Mouse (Mus musculus) adrenal gland, postnatal 25 days (tissue): ENCODE data around the gene Rheb. TPM values are rescaled to one million over a fixed set of nuclear protein-coding genes. Genes with fewer than 3 reads are reported as not detected.
"Not testable (repeated sequence)": the region's sequence is repeated elsewhere in the genome, so short reads cannot be mapped to it uniquely, and the experiment has no call there.

Experiments
- DNase-seq: peaks from one replicate; pipeline ENCODE4 v3.0.0; 2021; ENCODE audit warnings: mixed read lengths
- total RNA-seq: library from RNA; stranded (reverse); gene quantifications from 2 replicates; pipeline ENCODE4 v1.2.3, GENCODE M21; 2021

The Rheb gene
- total RNA-seq, 1 experiment from 2014 or later, result 83.9 TPM

DNA sequence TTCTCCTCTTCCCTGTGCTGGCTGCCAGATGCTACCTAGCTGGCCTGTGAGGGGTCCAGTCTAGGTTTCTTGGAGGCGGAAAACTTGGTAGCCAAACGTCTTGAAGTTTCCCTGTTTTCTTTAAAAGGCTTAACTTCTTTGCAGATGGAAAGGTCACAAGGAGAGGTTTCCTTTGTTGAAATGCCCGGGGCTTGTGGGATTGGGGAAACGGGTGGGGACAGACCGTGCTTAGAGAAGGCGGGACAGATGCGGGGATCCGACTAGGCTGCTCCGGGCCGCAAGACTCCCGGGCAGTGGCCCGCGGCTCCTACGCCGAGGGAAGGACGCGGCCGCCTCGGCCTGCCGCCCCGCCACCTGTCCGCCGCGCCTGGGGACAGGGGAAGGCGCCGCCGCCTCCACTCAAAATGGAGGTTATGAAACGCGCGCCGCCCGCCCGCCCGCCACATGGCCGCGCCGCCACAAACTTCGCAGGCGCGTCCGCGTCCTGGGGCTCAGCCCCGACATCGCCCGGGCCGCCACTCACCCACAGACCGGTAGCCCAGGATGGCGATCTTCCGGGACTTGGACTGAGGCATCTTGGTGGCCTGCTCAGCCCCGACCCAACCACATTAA is 656 bp downstream of the Rheb start:
- peak; percentile 39 for DNase-seq

DNA sequence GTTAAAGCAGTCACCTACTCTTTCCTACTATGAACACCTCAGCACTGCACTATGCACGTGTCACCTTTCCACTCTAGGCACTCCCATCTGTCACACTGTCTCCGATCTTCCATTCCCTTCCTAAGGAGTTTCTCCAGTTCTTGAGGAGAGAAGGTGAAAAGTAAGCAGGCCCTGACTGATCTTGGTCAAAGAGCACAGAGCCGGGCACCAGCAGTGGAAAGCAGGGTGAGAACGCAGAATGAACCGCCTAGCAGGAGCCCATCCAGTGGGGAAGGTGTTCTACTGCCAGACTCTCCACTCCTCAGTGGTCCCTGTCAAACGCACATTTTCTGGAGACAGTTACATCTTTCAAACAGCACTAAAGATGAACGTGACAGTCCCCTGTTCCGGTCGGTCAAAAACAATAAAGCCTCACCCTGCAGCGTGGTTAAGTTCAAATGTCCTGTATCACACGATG is 1.4 kb downstream of the Rheb start:
- DNase-seq, result no peak

DNA sequence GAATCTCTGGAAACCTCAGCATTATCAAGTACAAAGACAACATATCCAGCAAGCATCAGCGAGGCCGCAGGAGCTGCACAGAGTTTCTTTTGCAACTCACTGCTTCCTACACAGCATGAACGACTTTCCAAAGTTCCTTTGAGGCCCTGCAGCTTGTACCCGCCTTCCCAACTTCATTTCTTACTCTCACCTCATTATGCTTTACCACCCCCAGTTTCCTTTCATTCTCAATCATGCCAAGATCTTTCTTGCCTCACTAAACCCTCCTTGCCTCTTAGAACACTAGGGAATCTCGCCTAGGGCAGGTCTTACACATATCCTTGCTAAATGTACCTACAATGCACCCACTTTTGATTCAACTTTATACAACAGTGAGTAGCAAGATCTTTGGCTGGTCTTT is 7.9 kb downstream of the Rheb start:
- no peak for DNase-seq

DNA sequence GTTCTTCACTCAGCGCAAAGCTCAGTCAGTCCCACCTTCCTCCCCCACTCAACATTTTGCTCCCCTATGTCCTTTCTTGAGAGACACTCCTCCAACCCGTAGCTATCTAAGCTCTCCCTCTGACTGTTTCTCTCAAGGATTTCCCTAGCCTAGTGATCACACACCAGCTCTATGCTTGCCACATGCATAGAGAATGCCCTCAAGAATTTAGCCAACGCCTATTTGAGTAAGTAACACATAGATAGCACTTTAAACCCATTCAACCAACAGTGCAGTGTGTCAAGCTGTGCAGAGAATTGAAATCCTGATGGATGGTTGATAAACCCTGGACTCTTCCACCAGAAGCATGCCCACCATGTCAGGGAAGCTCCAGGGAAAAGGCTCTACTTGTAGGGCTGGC is 10.5 kb downstream of the Rheb start:
- DNase-seq, result no peak

GRCm38 (mm10) chr5:24828446-24828845 is 14.0 kb downstream of the Rheb start:
- no peak for DNase-seq

DNA sequence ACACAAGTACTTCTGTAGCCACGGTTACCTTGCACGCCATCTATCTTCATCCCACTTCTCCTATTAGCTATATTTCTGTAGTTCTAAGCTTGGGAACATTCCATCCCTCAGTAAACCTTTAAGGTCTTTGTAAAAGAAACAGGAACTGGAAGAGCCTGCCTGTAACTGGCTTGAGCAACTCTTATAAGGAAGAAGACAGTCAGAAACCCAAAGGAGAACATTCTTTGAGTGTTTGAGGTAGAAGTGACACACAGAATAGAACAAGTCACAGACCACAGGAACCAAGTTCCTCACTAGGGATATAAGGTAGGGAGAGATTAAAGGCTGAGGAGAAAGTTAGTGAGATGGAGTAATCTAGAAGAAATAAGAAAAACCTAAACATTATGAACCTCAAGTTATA is 15.3 kb downstream of the Rheb start:
- DNase-seq, result no peak

DNA sequence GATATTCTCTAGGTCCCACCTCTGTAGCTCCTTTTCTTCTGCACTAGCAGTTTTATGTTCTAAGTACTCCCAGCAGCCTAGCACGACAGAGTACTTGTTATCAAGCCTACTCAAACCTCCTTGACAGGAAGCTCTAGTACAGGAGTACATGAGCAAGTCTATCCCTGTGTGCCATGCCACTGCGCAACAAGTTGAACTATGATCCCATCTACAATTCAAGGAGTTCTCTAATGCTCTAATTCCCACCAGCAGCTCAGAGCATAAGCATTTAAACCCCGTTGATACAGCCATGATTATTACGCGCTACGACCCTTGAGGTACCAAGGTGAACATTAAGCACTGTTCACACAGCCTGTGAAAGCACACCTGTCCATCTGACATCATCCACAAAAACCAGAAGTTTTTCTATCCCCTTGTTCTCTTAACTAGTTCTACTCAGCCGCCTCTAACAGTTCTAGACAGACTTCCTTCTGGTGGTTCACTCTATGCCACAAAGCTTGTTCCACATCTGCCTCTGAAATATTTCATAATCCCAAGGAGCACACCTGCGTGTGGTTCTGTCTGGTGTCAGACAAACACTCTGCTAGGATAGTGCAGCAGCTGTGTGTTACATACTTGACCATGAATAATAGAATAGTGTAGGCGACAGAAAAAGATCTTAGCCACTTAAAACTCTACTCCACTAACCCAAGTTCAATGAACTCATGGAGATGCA is 16.2 kb downstream of the Rheb start:
- no peak for DNase-seq

DNA sequence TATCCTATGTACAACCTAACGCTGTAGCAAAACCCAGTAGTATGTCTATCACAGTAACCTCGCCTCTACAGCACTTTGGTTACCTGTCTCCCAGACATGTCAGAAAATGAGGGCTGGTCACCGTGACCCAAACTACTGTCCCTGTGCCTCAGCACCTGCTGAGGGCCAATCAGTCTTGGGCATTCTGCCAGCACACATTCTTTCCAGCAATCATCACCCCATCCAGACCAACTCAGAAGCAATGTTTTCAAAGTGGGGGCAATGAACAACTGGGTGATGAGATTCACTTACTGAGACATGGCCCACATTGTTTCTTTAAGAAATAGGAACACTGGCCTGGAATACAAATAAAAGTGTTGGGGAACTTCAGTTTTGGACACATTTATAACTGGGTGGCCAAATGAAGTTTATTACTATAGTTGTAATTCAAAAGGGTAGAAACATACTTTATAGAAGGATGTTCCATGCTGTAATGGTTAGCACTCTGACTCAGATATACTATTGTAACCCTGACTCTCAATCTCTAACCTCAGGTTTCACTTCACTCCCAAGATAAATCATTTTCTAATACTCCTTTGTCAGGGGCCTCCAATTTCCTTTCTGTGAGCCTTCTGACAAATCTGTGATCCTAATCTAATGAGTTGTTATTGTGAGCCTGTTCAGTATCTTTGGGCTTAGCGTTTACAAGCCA is 16.9 kb downstream of the Rheb start:
- no peak for DNase-seq

DNA sequence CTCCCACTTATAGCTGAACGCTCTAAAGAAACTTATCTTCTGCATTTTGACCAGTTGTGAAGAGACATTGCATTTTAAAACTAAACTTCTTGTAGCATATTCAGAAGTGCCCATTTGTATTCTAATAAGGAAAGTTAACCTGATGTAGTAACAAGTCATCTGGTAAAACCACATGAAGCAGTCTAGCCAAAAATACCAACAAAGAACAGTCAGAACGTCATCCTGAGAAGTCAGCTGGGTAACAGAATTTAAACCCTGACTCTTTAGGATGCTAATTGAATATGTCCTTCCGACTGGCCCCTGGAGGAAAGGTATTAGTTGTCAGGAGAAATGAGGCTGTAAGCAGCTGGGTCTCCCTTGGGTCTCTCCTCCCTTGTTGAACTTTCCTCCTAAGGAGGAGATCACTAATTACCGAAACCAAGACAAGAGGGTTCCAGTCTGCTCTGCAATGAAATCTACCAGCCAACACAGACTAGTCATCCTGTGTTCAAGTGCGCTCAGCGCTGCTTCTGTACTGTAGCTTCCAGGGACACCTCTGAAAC is 18.5 kb downstream of the Rheb start:
- no peak for DNase-seq

DNA sequence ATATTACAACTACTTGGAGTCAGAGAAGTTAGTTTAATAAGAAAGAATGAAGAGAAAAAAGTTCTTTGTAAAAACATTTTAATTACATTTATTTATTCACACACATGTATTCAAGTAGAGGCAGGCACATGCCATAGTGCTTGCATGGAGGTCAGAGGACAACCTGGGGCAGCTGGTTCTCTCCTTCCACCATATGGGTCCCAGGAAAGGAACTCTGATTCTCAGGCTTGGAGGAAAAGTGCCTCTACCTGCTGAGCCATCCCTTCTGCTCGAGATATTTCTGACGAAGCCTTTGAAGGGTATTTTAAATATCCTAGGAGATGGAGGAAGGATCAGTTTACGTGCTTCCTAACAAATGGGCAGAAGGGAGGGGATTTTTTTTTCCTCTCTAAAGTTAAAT is 19.6 kb downstream of the Rheb start:
- no peak for DNase-seq

DNA sequence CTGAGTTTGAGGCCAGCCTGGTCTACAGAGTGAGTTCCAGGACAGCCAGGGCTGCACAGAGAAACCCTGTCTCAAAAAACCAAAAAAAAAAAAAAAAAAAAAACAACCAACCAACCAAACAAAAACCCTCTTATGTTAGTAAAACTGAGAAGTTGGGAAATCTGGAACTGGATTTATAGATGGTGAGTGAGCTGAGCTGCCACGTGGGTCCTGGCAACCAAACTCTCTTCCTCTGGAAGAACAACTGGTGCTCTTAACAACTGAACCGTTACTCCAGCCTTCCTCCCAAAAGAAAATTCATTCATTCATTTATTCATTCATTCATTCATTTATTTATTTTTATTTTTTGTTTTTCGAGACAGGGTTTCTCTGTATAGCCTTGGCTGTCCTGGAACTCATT is 20.2 kb downstream of the Rheb start:
- not testable (repeated sequence) for DNase-seq

DNA sequence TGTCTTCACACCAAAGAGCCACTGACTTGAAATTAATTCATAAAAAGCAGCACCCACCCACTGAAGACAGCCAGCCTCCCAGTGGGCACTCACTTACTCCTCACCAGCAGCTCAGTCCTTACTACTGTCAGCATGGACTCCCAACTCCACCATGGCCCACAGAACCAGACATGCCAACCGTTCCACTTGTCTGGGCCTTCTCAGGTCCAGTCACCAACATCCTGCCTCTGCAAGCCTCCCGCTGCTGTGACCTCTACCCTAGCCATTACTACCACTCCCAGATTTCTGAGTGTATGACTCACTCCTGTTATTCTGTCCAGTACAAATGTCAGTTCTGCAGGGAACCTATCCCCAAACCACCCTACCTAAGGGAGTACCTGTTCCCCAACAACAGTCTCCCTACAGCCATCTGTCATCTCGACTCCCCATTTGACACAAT is 21.0 kb downstream of the Rheb start:
- DNase-seq, result peak; percentile 27

DNA sequence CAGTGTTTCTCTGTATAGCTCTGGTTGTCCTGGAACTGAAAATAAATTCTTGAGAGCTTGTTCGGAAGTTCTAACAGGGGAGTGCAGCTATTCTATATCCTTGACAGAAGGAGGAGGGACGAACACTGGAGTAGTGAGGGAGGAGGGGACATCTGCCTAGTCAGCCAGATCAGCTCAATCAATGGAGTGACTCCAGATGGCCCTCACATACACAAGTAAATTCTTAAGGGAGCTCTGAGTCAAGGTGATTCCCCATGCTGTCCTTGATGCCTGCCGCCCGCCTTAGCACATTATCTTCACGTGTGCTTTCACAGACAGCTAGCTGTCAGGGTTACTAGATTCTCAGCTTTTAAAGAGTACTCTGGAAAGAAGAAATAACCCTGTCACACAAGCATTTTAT is 21.8 kb downstream of the Rheb start:
- DNase-seq, result no peak

DNA sequence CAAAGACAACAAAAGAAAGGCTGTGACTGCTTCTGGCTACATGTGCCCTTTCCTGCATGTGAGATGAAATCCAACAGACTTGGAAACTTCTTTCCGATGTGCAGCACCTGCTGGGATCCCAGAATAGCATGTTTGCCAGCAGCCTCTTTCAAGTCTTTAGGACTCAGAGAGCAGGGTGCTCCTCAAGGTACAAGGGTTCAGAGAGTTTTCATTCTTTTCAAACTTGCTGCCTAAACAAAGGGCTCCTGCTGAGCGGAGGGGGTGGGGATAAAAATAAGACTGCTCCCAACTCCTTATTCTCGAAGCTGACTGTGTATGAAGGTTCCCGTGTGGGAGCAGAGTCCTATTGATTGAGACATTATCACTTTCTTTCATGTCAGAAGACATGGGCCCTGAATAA is 25.2 kb downstream of the Rheb start:
- DNase-seq, result no peak

DNA sequence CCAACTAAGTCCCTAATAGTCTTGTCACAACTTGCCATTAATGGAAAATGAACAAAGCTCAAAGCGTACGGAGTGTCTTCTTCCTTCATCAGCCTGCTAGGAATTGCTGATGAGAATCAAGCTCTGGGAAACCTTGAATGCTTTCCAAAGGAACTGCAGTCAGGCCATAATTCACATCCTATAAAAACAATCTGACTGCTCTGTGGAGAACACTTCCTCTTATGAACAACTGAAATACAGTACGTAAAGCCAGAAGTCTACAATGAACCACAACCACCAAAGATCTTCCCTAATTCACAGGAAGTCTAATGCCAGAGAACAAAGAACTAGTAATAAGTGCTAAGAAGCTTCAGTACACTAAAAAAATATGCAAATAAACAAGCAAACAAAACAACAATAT is 28.5 kb downstream of the Rheb start:
- no peak for DNase-seq

DNA sequence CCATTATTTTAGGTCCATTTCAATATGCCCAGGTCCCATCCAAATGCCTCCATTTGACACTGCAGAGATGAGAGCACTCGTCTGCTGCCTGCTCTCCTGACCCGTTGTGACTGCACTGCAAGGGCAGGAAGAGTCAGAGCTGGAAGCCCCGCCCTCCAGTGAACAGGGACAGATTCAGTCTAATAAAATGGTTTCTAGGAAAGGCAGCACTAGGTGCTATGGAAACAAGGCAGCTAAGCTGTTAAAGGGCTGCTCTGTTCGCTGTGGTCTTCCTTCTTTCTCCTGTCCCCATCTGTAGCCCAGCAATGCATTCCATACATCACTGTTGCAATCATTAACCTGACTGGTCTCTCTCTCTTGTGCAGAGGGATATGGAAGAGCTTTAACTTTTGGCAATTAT is 29.4 kb downstream of the Rheb start:
- peak; percentile 59 for DNase-seq

DNA sequence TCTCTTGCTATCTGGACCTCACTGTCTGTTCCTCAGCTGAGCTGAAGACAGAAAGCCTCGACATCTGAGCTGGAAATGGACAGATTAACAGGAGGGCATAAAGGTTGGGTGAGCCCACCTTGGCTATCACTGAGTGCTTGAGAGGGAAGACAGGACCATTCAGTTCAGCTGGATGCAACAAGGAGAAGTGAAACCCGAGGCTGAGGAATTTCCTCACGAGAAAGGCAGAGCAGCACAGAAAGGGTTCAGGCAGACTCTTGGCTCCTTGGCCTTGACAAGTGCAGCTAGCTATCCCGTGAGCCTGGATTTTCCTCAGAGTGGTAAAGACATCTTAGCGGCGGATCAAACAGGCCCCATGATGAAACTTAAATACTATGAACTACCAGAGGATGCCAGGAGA is 37.2 kb downstream of the Rheb start:
- no peak for DNase-seq

DNA sequence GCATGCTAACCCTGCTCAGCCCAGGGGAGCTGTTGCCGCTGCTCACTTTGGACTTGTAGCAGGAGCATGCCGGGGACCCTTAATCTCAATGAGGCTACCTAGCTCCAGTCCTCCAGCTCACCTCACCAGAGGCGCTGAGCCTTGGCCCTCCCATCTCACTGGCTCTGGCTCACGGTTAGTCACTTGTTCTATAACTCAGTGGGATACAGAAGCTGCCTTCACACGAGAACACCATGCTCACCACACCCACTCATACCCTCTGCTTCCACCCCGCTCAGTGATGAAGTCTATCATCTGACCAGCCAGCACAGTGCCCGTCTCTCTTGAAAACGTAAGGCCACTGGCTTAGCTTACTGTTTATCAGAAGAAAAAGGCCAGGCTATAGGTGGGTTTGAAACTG is 37.8 kb downstream of the Rheb start:
- DNase-seq, result no peak

GRCm38 (mm10) chr5:24801841-24802624 is 40.4 kb downstream of the Rheb start:
- DNase-seq, result no peak

DNA sequence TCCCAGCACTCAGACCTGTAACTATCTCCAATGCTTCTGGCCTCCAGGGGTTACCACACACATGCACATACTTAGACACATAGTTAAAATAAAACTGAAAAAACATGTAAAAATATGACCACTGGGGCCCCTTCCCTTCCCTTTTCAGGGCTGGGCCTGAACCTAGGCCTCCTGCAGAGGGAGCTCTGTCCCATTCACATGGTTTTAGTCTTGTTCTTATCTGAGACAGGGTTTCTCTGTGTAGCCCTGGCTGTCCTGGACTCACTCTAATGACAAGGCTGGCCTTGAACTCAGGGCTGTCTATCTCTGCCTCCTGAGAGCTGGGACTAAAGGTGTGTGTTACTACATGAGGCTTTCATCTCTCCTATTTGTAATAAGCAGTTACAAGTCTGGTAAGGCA is 42.0 kb downstream of the Rheb start:
- DNase-seq, result no peak

DNA sequence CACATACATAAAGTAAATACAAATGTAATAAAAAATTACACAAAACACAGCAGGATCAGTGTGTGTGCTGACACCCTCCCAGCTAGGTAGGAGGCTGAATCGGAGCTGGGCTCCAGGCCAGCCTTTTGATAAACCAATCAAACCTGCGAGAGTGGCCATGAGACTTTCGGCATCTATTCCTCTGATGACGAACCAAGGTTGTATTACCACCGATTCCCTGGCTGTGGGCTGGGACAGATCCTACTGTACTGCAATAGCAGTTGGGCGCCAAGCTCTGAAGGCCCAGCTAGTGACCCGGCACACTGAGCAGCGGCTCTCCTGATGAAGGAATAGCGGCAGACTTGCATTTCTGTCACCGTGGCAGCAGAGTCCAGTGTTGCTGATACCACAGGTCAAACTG is 43.8 kb downstream of the Rheb start:
- DNase-seq, result peak; percentile 20

GRCm38 (mm10) chr5:24797858-24798257 is 44.6 kb downstream of the Rheb start:
- DNase-seq, result no peak

DNA sequence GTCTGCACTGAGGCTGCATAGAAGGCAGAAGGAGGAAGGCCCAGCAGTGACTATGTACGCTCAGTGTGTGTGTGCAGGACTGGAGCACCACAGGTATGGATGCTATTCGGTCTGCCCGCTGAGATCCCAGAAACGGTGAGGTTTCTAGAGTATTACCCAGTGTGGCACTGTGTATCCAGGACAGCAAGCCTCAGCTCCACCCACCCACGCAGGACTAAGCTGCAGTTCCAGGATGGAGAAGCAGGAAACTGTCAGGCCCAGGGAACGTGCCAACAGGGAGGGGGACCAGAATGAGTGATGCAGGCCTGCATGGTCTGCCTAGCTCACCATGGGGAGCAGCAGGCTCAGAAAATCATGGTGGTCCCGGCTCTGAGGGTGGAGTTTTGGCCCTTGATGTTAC is 49.5 kb downstream of the Rheb start:
- DNase-seq, result no peak
